Mouse (Mus musculus) E14TG2a.4 (cell line): ENCODE measurements around the gene Fyn.

ENCODE experiments used
- H3K27me3 ChIP-seq: 2 replicates; pipeline ENCODE4 v1.6.1; 2014; ENCODE audit warnings: low read length, control low read depth; ENCODE audit not compliant: insufficient read depth
- H3K36me3 ChIP-seq: 2 replicates; pipeline ENCODE4 v1.6.1; 2014; ENCODE audit warnings: low read length, control low read depth; ENCODE audit not compliant: insufficient read depth
- H3K4me1 ChIP-seq: replicated peaks from 2 replicates; pipeline ENCODE4 v1.6.1; 2014; ENCODE audit warnings: low read depth, low read length, control low read depth
- H3K4me3 ChIP-seq: replicated peaks from 2 replicates; pipeline ENCODE4 v1.5.1; 2014; ENCODE audit warnings: mild to moderate bottlenecking, low read length
- H3K9me3 ChIP-seq: 2 replicates; pipeline ENCODE4 v1.6.1; 2014; ENCODE audit warnings: low read length, control low read depth
- CTCF ChIP-seq: conservative IDR thresholded peaks from 2 replicates; pipeline ENCODE4 v1.5.1; 2014; ENCODE audit warnings: low read length
- NANOG ChIP-seq: IDR thresholded peaks from 2 replicates; pipeline ENCODE4 v1.6.1; 2014; ENCODE audit warnings: borderline replicate concordance, low read length, mixed read lengths
- POU5F1 ChIP-seq: IDR thresholded peaks from 2 replicates; pipeline ENCODE4 v1.6.1; 2014; ENCODE audit warnings: low read length, borderline replicate concordance

Fyn gene

GRCm38 (mm10) chr10:39386203-39386602, 17.5 kb downstream of the Fyn start:
- TF ChIP-seq CTCF (no peak), POU5F1 (no peak), NANOG (no peak)
- Histone ChIP-seq H3K27me3 (no peaks in the 10 kb centered on the region), H3K4me1 (no peaks in the 10 kb centered on the region; the same call in 1 of the 2 replicates), H3K9me3 (no peaks in the 10 kb centered on the region), H3K36me3 (no peaks in the 10 kb centered on the region), H3K4me3 (no peak overlapping the region)

GRCm38 (mm10) chr10:39387024-39387423, 18.4 kb downstream of the Fyn start:
- Histone ChIP-seq H3K36me3 (peaks cover 4% of the 10 kb centered on the region; the same call in 1 of the 2 replicates), H3K27me3 (no peaks in the 10 kb centered on the region), H3K9me3 (no peaks in the 10 kb centered on the region; the same call in 1 of the 2 replicates), H3K4me1 (no peaks in the 10 kb centered on the region; the same call in 1 of the 2 replicates), H3K4me3 (no peak overlapping the region)
- no peak for TF ChIP-seq NANOG
- TF ChIP-seq POU5F1: no peak
- no peak for TF ChIP-seq CTCF

- H3K27me3 ChIP-seq: no peaks in the 10 kb centered on the region
- H3K4me1 ChIP-seq: no peaks in the 10 kb centered on the region; the same call in 1 of the 2 replicates
- no peak overlapping the region for H3K4me3 ChIP-seq
- no peaks in the 10 kb centered on the region; the same call in 1 of the 2 replicates for H3K9me3 ChIP-seq
- H3K36me3 ChIP-seq: peaks cover 4% of the 10 kb centered on the region; the same call in 1 of the 2 replicates
- TF ChIP-seq POU5F1 (no peak), NANOG (no peak), CTCF (no peak)
These were observed 18.9 kb downstream of the Fyn start for GRCm38 (mm10) chr10:39387556-39387955.

GRCm38 (mm10) chr10:39388144-39388543, 19.5 kb downstream of the Fyn start:
- TF ChIP-seq CTCF (no peak), NANOG (no peak), POU5F1 (no peak)
- no peaks in the 10 kb centered on the region for H3K27me3 ChIP-seq
- H3K4me3 ChIP-seq: no peak overlapping the region
- peaks cover 4% of the 10 kb centered on the region; the same call in 1 of the 2 replicates for H3K36me3 ChIP-seq
- no peaks in the 10 kb centered on the region; the same call in 1 of the 2 replicates for H3K9me3 ChIP-seq
- H3K4me1 ChIP-seq: no peaks in the 10 kb centered on the region; the same call in 1 of the 2 replicates

GRCm38 (mm10) chr10:39389451-39389891, 20.8 kb downstream of the Fyn start:
- H3K36me3 ChIP-seq: peaks cover 4% of the 10 kb centered on the region; the same call in 1 of the 2 replicates
- H3K4me1 ChIP-seq: no peaks in the 10 kb centered on the region; the same call in 1 of the 2 replicates
- TF ChIP-seq CTCF: no peak
- TF ChIP-seq NANOG: no peak
- no peak for TF ChIP-seq POU5F1
- no peaks in the 10 kb centered on the region; the same call in 1 of the 2 replicates for H3K9me3 ChIP-seq
- H3K27me3 ChIP-seq: no peaks in the 10 kb centered on the region
- H3K4me3 ChIP-seq: no peak overlapping the region

- no peak overlapping the region for H3K4me3 ChIP-seq
- peaks cover 4% of the 10 kb centered on the region; the same call in 1 of the 2 replicates for H3K36me3 ChIP-seq
- no peaks in the 10 kb centered on the region; the same call in 1 of the 2 replicates for H3K9me3 ChIP-seq
- H3K4me1 ChIP-seq: no peaks in the 10 kb centered on the region; the same call in 1 of the 2 replicates
- no peaks in the 10 kb centered on the region for H3K27me3 ChIP-seq
- no peak for TF ChIP-seq CTCF
- no peak for TF ChIP-seq POU5F1
These were observed 21.9 kb downstream of the Fyn start for GRCm38 (mm10) chr10:39390541-39390940.

GRCm38 (mm10) chr10:39392900-39393483, 24.3 kb downstream of the Fyn start:
- Histone ChIP-seq H3K27me3 (no peaks in the 10 kb centered on the region), H3K4me1 (no peaks in the 10 kb centered on the region), H3K4me3 (no peak overlapping the region), H3K9me3 (no peaks in the 10 kb centered on the region; the same call in 1 of the 2 replicates), H3K36me3 (peaks cover 4% of the 10 kb centered on the region; the same call in 1 of the 2 replicates)
- TF ChIP-seq CTCF: no peak
- TF ChIP-seq POU5F1: no peak
- TF ChIP-seq NANOG: no peak

GRCm38 (mm10) chr10:39395544-39395943, 26.9 kb downstream of the Fyn start:
- Histone ChIP-seq H3K9me3 (no peaks in the 10 kb centered on the region; the same call in 1 of the 2 replicates), H3K36me3 (peaks cover 4% of the 10 kb centered on the region; the same call in 1 of the 2 replicates), H3K4me3 (no peak overlapping the region), H3K27me3 (no peaks in the 10 kb centered on the region), H3K4me1 (no peaks in the 10 kb centered on the region)
- TF ChIP-seq NANOG: no peak
- TF ChIP-seq POU5F1: no peak
- TF ChIP-seq CTCF: no peak

GRCm38 (mm10) chr10:39398924-39399323, 30.3 kb downstream of the Fyn start:
- Histone ChIP-seq H3K27me3 (no peaks in the 10 kb centered on the region), H3K4me3 (no peak overlapping the region), H3K4me1 (no peaks in the 10 kb centered on the region), H3K36me3 (no peaks in the 10 kb centered on the region), H3K9me3 (no peaks in the 10 kb centered on the region)
- TF ChIP-seq POU5F1: no peak
- TF ChIP-seq NANOG: no peak
- TF ChIP-seq CTCF: peak; percentile 40
